Mouse (Mus musculus): ENCODE measurements around the gene Tmem176b.

- no peak for TF ChIP-seq POLR2A (IDR thresholded peaks at IDR 0.05; ENCODE audit: low read depth, low read length)
- TF ChIP-seq CTCF (IDR thresholded peaks at IDR 0.05; ENCODE audit: extremely low read depth, insufficient read depth, insufficient read length, insufficient replicate concordance), result no peak
These were observed 16.3 kb downstream of the Tmem176b start for GRCm38 (mm10) chr6:48825016-48825415.
